Mouse (Mus musculus) forebrain, postnatal 0 days (tissue): Measurements from ENCODE around the gene Lgalsl. TPM values are rescaled to one million over a fixed set of nuclear protein-coding genes. Genes with fewer than 3 reads are reported as not detected.

Source experiments
- ATAC-seq: fragments of 200-750 bp; cut with Nextera tagmentation; 2 replicates; pipeline ENCODE4 v1.8.0; 2017; ENCODE audit warnings: mild to moderate bottlenecking, moderate library complexity
- DNase-seq: peaks from one replicate; pipeline ENCODE4 v3.0.0-alpha.2; 2015
- H3K27ac ChIP-seq: fragments of 300-500 bp; sonication (generic); 2 replicates; pipeline ENCODE4 v1.5.1; 2014; ENCODE audit warnings: low read depth, mild to moderate bottlenecking, antibody characterized with exemption, low read length, moderate library complexity, mixed read lengths
- H3K27me3 ChIP-seq: fragments of 300-500 bp; sonication (generic); 2 replicates; pipeline ENCODE4 v1.6.1; 2014; ENCODE audit warnings: mild to moderate bottlenecking, low read length, mixed read lengths; ENCODE audit not compliant: insufficient read depth
- H3K36me3 ChIP-seq: fragments of 300-500 bp; sonication (generic); 2 replicates; pipeline ENCODE4 v1.6.1; 2014; ENCODE audit warnings: mild to moderate bottlenecking, moderate library complexity; ENCODE audit not compliant: insufficient read depth
- H3K4me1 ChIP-seq: fragments of 300-500 bp; sonication (generic); 2 replicates; pipeline ENCODE4 v1.6.1; 2014; ENCODE audit warnings: antibody characterized with exemption; ENCODE audit not compliant: insufficient read depth
- H3K4me2 ChIP-seq: fragments of 300-500 bp; sonication (generic); 2 replicates; pipeline ENCODE4 v1.6.1; 2014; ENCODE audit warnings: low read depth, mild to moderate bottlenecking, moderate library complexity
- H3K4me3 ChIP-seq: fragments of 300-500 bp; sonication (generic); 2 replicates; pipeline ENCODE4 v1.5.1; 2014; ENCODE audit warnings: low read depth, low read length, mixed read lengths
- H3K9ac ChIP-seq: fragments of 300-500 bp; sonication (generic); 2 replicates; pipeline ENCODE4 v1.6.1; 2014; ENCODE audit warnings: mild to moderate bottlenecking
- H3K9me3 ChIP-seq: fragments of 300-500 bp; sonication (generic); 2 replicates; pipeline ENCODE4 v1.6.1; 2016; ENCODE audit warnings: low read length
- CTCF ChIP-seq: sonication (generic); IDR thresholded peaks from 2 replicates; pipeline ENCODE4 v1.5.1; 2016; ENCODE audit warnings: antibody characterized with exemption, control low read depth, low read depth
- WGBS: fragments of 180-500 bp; shearing (Covaris S2); extraction: QIAGEN DNeasy Blood & Tissue Kit; methylation state at CpG from one replicate; pipeline ENCODE4 v1.1.7; 2014; 5-methylcytosine and 5-hydroxymethylcytosine counted together
- polyA plus RNA-seq: library from polyadenylated mRNA; unstranded; fragments of >200 nt; fragmentation: Nextera tagmentation; extraction: Ambion mirVana; gene quantifications from 2 replicates; pipeline ENCODE4 v1.2.1, GENCODE M21; 2015
- total RNA-seq: library from RNA; depleted of rRNA; stranded (reverse); fragments of >200 nt; gene quantifications from 2 replicates; pipeline ENCODE4 v1.2.3, GENCODE M21; 2014; rRNA removed

Gene Lgalsl
- 104 and 119 TPM in 2 replicates for total RNA-seq
- 71.9 and 78.3 TPM in 2 replicates for polyA plus RNA-seq

- no peak for TF ChIP-seq CTCF
- peak within 1 kb of the TSS; percentile 94 for H3K27ac ChIP-seq
- peaks cover 10% of the 10 kb centered on the region; the same call in 1 of the 2 replicates for H3K36me3 ChIP-seq
- WGBS: 1% methylated on average over 93 of the region's 102 CpGs
- DNase-seq (peak; percentile 84), ATAC-seq (peak; percentile 87)
- H3K4me2 ChIP-seq: peak within 1 kb of the TSS; percentile 72
- peaks cover 16% of the 10 kb centered on the region; the same call in 1 of the 2 replicates for H3K4me1 ChIP-seq
- H3K9me3 ChIP-seq: no peaks in the 10 kb centered on the region
- peak within 1 kb of the TSS; percentile 95 for H3K9ac ChIP-seq
- H3K27me3 ChIP-seq: no peaks in the 10 kb centered on the region
- H3K4me3 ChIP-seq: peak within 1 kb of the TSS; percentile 92
Measured at GRCm38 (mm10) chr11:20830686-20831505, at the start of gene Lgalsl. Gene Lgalsl (minus strand): TSS chr11:20831056.

DNA sequence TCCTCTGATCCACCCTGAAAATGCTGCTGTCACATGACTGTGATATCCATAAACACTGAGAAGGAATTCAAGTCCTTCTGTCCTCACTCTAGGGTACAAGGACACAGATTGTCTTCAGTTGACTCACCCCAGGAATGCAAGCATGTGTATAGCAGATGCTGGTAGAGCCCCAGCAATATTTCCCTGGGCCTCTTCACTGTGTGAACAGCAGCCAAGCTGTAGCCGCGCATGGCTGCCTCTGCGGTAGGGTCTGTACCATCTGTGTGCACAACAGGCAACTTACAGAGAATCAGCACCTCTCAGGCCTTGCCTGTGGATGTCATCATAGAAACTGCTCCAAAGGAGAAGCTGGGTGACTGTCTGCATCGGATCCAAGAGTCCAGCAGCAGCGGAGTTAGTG, 47.8 kb upstream of the Lgalsl start:
- no peak for TF ChIP-seq CTCF
- Histone ChIP-seq H3K27ac (no peak overlapping the region), H3K4me1 (no peaks in the 10 kb centered on the region), H3K4me3 (no peak overlapping the region), H3K9ac (no peak overlapping the region), H3K4me2 (no peak overlapping the region), H3K36me3 (no peaks in the 10 kb centered on the region), H3K9me3 (no peaks in the 10 kb centered on the region), H3K27me3 (no peaks in the 10 kb centered on the region)
- ATAC-seq (peak; percentile 82), DNase-seq (no peak)
- 75% methylated on average over 5 of the region's 5 CpGs for WGBS

DNA sequence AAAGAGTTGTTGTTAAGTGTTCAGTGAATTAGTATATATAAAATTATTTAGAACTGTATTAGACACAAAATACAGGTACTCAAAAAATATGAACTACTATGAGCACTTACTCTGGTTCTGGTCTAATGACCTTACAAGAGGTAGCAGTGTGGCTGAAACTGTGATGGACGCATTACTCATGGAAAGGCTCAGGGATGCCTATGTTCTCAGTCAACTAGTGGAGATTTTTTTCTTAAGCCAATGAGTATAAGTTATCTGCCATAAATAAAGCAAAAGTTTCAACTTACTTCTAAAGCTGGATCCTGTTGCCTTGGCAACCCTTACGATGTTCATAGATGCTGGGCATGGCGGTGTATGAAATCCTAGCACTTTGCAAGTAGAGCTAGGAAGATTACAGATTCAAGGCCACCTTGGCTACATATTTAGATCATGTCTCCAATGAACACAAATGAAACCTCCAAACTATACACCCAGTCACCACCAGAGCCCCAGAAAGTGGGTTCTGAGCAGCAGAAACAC, 46.8 kb upstream of the Lgalsl start:
- DNase-seq: peak; percentile 45
- WGBS: 73% methylated on average over 3 of the region's 3 CpGs
- no peak overlapping the region for H3K27ac ChIP-seq

GRCm38 (mm10) chr11:20873386-20873785, 42.5 kb upstream of the Lgalsl start:
- Histone ChIP-seq H3K4me1 (no peaks in the 10 kb centered on the region), H3K27ac (no peak overlapping the region), H3K9ac (no peak overlapping the region), H3K4me2 (no peak overlapping the region), H3K9me3 (no peaks in the 10 kb centered on the region), H3K4me3 (no peak overlapping the region), H3K36me3 (no peaks in the 10 kb centered on the region), H3K27me3 (no peaks in the 10 kb centered on the region)
- TF ChIP-seq CTCF: no peak
- 79% methylated on average over 5 of the region's 5 CpGs for WGBS
- DNase-seq (no peak), ATAC-seq (no peak)

More for the DNA sequence above, 46.8 kb upstream of the Lgalsl start:
- ATAC-seq: peak; percentile 72; the same call in 1 of the 2 replicates
- H3K9ac ChIP-seq: no peak overlapping the region
- H3K4me1 ChIP-seq: no peaks in the 10 kb centered on the region
- no peaks in the 10 kb centered on the region for H3K9me3 ChIP-seq
- no peaks in the 10 kb centered on the region for H3K27me3 ChIP-seq
- H3K36me3 ChIP-seq: no peaks in the 10 kb centered on the region
- no peak overlapping the region for H3K4me3 ChIP-seq
- H3K4me2 ChIP-seq: no peak overlapping the region
- TF ChIP-seq CTCF: no peak

DNA sequence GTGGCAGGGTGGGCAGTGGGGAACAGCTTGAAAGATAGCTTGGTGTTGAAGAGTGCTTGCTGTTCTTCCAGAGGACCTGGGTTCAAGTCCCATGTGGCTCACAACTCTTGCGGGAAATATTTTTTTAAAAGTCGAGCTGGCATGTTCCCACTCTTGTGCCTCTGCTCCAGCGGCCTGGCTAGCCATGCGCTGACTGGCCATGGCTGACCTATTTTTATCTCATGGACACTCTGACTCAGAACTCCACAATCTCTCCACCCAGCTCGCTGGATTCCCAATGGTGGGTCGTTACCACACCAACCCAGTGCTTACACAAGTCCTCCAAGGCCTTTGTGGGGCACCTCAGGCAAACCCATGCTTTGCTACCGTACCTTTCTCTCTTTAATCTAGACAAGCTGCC, 42.1 kb upstream of the Lgalsl start:
- no peaks in the 10 kb centered on the region for H3K27me3 ChIP-seq
- H3K4me1 ChIP-seq: no peaks in the 10 kb centered on the region
- DNase-seq (no peak), ATAC-seq (no peak)
- no peaks in the 10 kb centered on the region for H3K9me3 ChIP-seq
- WGBS: 91% methylated on average over 7 of the region's 7 CpGs
- H3K4me2 ChIP-seq: no peak overlapping the region
- H3K9ac ChIP-seq: no peak overlapping the region
- H3K36me3 ChIP-seq: no peaks in the 10 kb centered on the region
- TF ChIP-seq CTCF: no peak
- H3K4me3 ChIP-seq: no peak overlapping the region
- H3K27ac ChIP-seq: no peak overlapping the region

- no peaks in the 10 kb centered on the region for H3K4me1 ChIP-seq
- TF ChIP-seq CTCF: no peak
- no peaks in the 10 kb centered on the region for H3K36me3 ChIP-seq
- no peak overlapping the region for H3K4me3 ChIP-seq
- H3K27me3 ChIP-seq: no peaks in the 10 kb centered on the region
- ATAC-seq: no peak
- no peaks in the 10 kb centered on the region for H3K9me3 ChIP-seq
- H3K27ac ChIP-seq: no peak overlapping the region
- no peak overlapping the region for H3K4me2 ChIP-seq
- no peak overlapping the region for H3K9ac ChIP-seq
- 77% methylated on average over 2 of the region's 2 CpGs for WGBS
- DNase-seq: no peak
Measured at GRCm38 (mm10) chr11:20872444-20872843, 41.6 kb upstream of the Lgalsl start.

- no peak for TF ChIP-seq CTCF
- no peak for ATAC-seq
- H3K36me3 ChIP-seq: no peaks in the 10 kb centered on the region
- H3K4me2 ChIP-seq: no peak overlapping the region
- no peaks in the 10 kb centered on the region for H3K9me3 ChIP-seq
- no peak overlapping the region for H3K4me3 ChIP-seq
- no peak for DNase-seq
- no peak overlapping the region for H3K27ac ChIP-seq
- 92% methylated on average over 2 of the region's 2 CpGs for WGBS
- H3K27me3 ChIP-seq: no peaks in the 10 kb centered on the region
- no peak overlapping the region for H3K9ac ChIP-seq
- no peaks in the 10 kb centered on the region for H3K4me1 ChIP-seq
Measured at GRCm38 (mm10) chr11:20869927-20870326, 39.1 kb upstream of the Lgalsl start.
